Mouse (Mus musculus): ENCODE measurements around the gene Slc30a7. TPM values are rescaled to one million over a fixed set of nuclear protein-coding genes. Genes with fewer than 3 reads are reported as not detected.
"Not testable (repeated sequence)": the region's sequence is repeated elsewhere in the genome, so short reads cannot be mapped to it uniquely, and the experiment has no call there.

Slc30a7 gene
- polyA plus RNA-seq, 1 experiment from 2014 or later = 34.3 TPM

GRCm38 (mm10) chr3:115926531-115926930 lies 80.7 kb downstream of the Slc30a7 start:
- no peak for DNase-seq (ENCODE audit: low spot score)
- H3K9me3 ChIP-seq (ENCODE audit: control insufficient read depth, low read length) = no peaks in the 10 kb centered on the region
- no peak overlapping the region for H3K4me3 ChIP-seq (ENCODE audit: low read depth, low read length)
- no peak overlapping the region for H3K4me2 ChIP-seq (ENCODE audit: low read depth, low read length)
- H3K36me3 ChIP-seq (ENCODE audit: control insufficient read depth, insufficient read depth, low read length) = peaks cover 24% of the 10 kb centered on the region; the same call in 1 of the 2 replicates
- H3K9ac ChIP-seq (ENCODE audit: low read depth, low read length) = no peak overlapping the region
- WGBS = 89% methylated on average over 8 of the region's 8 CpGs
- H3K27me3 ChIP-seq (replicated peaks; ENCODE audit: control insufficient read depth, insufficient read depth, low read length) = no peaks in the 10 kb centered on the region
- ATAC-seq (ENCODE audit: low read depth) = no peak
- H3K4me1 ChIP-seq (ENCODE audit: control insufficient read depth, insufficient read depth, low read length) = no peaks in the 10 kb centered on the region
- H3K27ac ChIP-seq (replicated peaks; ENCODE audit: low read depth, low read length) = no peak overlapping the region

DNA sequence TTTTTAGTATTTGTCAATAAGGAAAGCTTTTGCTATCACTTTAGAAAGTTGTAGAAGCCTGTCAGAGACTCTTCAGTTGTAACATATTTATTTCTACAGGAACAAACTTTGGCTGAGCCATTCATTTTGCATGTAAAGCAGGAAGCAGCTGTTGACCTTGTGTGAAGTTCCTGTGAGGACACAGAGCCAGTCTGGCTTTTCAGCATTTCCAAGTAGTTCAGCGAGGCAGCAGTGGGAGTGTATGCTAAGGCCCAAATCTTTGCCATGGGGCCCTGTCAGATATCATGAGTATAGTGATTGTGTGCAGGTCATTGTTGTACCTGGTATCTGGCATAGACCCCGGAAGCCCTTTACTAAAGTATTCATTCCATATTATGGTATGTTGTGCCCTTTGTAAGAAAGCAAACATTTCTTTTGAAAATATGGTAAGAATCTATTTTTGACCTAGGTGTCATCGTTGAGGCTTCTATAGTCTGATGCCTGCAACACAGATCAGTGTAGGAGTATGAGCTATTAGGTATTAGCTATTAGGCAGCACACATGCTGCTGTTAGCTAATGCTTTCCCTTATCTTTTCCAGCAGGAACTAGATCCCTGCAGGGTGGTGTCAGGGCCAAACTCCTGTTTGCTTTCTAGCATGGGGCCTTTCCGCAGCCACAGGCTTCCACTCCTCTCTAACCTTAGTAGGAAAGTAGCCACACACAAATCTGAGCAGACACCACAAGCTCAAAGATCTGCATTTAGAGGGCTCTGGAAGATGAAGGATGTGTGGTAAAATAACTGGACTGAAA lies 82.6 kb downstream of the Slc30a7 start:
- H3K27me3 ChIP-seq (replicated peaks; ENCODE audit: control insufficient read depth, insufficient read depth, low read length) = no peaks in the 10 kb centered on the region

GRCm38 (mm10) chr3:115907406-115907805 lies 99.8 kb downstream of the Slc30a7 start:
- not testable (repeated sequence) for H3K36me3 ChIP-seq (ENCODE audit: control insufficient read depth, insufficient read depth, low read length); DNase-seq (ENCODE audit: low spot score); H3K4me1 ChIP-seq (ENCODE audit: control insufficient read depth, insufficient read depth, low read length); H3K9me3 ChIP-seq (ENCODE audit: control insufficient read depth, low read length); H3K27ac ChIP-seq (replicated peaks; ENCODE audit: low read depth, low read length); H3K4me3 ChIP-seq (ENCODE audit: low read depth, low read length); H3K9ac ChIP-seq (ENCODE audit: low read depth, low read length); ATAC-seq (ENCODE audit: low read depth); H3K27me3 ChIP-seq (replicated peaks; ENCODE audit: control insufficient read depth, insufficient read depth, low read length); H3K4me2 ChIP-seq (ENCODE audit: low read depth, low read length)
- over 99% methylated on average over 9 of the region's 11 CpGs for WGBS

More for the DNA sequence above, 82.6 kb downstream of the Slc30a7 start:
- Histone ChIP-seq H3K9ac (ENCODE audit: low read depth, low read length) (no peak overlapping the region), H3K4me2 (ENCODE audit: low read depth, low read length) (no peak overlapping the region), H3K36me3 (ENCODE audit: control insufficient read depth, insufficient read depth, low read length) (peaks cover 24% of the 10 kb centered on the region; the same call in 1 of the 2 replicates), H3K9me3 (ENCODE audit: control insufficient read depth, low read length) (no peaks in the 10 kb centered on the region), H3K4me3 (ENCODE audit: low read depth, low read length) (no peak overlapping the region), H3K27ac (replicated peaks; ENCODE audit: low read depth, low read length) (no peak overlapping the region), H3K4me1 (ENCODE audit: control insufficient read depth, insufficient read depth, low read length) (no peaks in the 10 kb centered on the region)
- WGBS = 91% methylated on average over 4 of the region's 4 CpGs
- DNase-seq (ENCODE audit: low spot score) (peak; percentile 25), ATAC-seq (ENCODE audit: low read depth) (no peak)

GRCm38 (mm10) chr3:115905567-115905966 lies 101.6 kb downstream of the Slc30a7 start:
- WGBS = 98% methylated on average over 4 of the region's 4 CpGs
- peaks cover 7% of the 10 kb centered on the region; the same call in 1 of the 2 replicates for H3K36me3 ChIP-seq (ENCODE audit: control insufficient read depth, insufficient read depth, low read length)
- H3K27me3 ChIP-seq (replicated peaks; ENCODE audit: control insufficient read depth, insufficient read depth, low read length) = no peaks in the 10 kb centered on the region
- H3K4me2 ChIP-seq (ENCODE audit: low read depth, low read length) = no peak overlapping the region
- ATAC-seq (ENCODE audit: low read depth) = no peak
- H3K9ac ChIP-seq (ENCODE audit: low read depth, low read length) = no peak overlapping the region
- no peak for DNase-seq (ENCODE audit: low spot score)
- no peak overlapping the region for H3K27ac ChIP-seq (replicated peaks; ENCODE audit: low read depth, low read length)
- no peak overlapping the region for H3K4me3 ChIP-seq (ENCODE audit: low read depth, low read length)
- H3K4me1 ChIP-seq (ENCODE audit: control insufficient read depth, insufficient read depth, low read length) = no peaks in the 10 kb centered on the region
- H3K9me3 ChIP-seq (ENCODE audit: control insufficient read depth, low read length) = no peaks in the 10 kb centered on the region

GRCm38 (mm10) chr3:115905067-115905466 lies 102.1 kb downstream of the Slc30a7 start:
- Histone ChIP-seq H3K36me3 (ENCODE audit: control insufficient read depth, insufficient read depth, low read length) (peaks cover 7% of the 10 kb centered on the region; the same call in 1 of the 2 replicates), H3K4me2 (ENCODE audit: low read depth, low read length) (no peak overlapping the region), H3K9ac (ENCODE audit: low read depth, low read length) (no peak overlapping the region), H3K9me3 (ENCODE audit: control insufficient read depth, low read length) (no peaks in the 10 kb centered on the region), H3K27me3 (replicated peaks; ENCODE audit: control insufficient read depth, insufficient read depth, low read length) (no peaks in the 10 kb centered on the region), H3K4me1 (ENCODE audit: control insufficient read depth, insufficient read depth, low read length) (no peaks in the 10 kb centered on the region), H3K27ac (replicated peaks; ENCODE audit: low read depth, low read length) (no peak overlapping the region), H3K4me3 (ENCODE audit: low read depth, low read length) (no peak overlapping the region)
- no peak for DNase-seq (ENCODE audit: low spot score)
- ATAC-seq (ENCODE audit: low read depth) = no peak
- 90% methylated on average over 3 of the region's 3 CpGs for WGBS

GRCm38 (mm10) chr3:115902301-115902956 lies 104.8 kb downstream of the Slc30a7 start:
- 82% methylated on average over 9 of the region's 9 CpGs for WGBS
- Histone ChIP-seq H3K27me3 (replicated peaks; ENCODE audit: control insufficient read depth, insufficient read depth, low read length) (no peaks in the 10 kb centered on the region), H3K9me3 (ENCODE audit: control insufficient read depth, low read length) (no peaks in the 10 kb centered on the region), H3K36me3 (ENCODE audit: control insufficient read depth, insufficient read depth, low read length) (peaks cover 2% of the 10 kb centered on the region; the same call in 1 of the 2 replicates), H3K9ac (ENCODE audit: low read depth, low read length) (no peak overlapping the region), H3K27ac (replicated peaks; ENCODE audit: low read depth, low read length) (no peak overlapping the region), H3K4me1 (ENCODE audit: control insufficient read depth, insufficient read depth, low read length) (no peaks in the 10 kb centered on the region), H3K4me3 (ENCODE audit: low read depth, low read length) (no peak overlapping the region), H3K4me2 (ENCODE audit: low read depth, low read length) (no peak overlapping the region)
- ATAC-seq (ENCODE audit: low read depth) (no peak), DNase-seq (ENCODE audit: low spot score) (no peak)

DNA sequence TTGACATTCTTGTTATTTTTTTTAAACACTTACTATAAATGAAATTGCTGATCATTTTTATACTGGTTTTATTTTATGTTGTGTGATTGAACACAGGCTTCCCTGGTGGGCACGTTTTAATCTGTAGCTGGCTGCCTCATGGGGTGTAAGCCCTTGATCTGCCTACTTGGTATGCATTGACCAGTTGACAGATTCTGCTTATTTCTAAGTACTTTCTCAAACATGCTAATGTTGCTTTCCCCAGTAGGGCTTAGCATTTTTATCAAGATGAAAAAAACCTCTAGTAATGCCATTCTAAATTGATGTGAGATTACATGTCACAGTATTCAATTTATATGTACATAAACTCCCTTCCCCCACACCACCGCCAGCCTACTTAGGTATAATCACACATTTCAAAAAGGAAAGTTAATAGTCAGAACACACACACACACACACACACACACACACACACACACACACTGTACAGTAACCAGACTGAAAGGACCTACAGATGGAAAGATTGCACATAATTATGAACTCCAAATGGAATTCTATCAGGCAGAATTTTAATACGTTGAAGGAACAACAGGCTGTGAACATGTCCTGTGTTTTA lies 108.8 kb downstream of the Slc30a7 start:
- Histone ChIP-seq H3K27ac (replicated peaks; ENCODE audit: low read depth, low read length) (no peak overlapping the region), H3K4me1 (ENCODE audit: control insufficient read depth, insufficient read depth, low read length) (no peaks in the 10 kb centered on the region), H3K9me3 (ENCODE audit: control insufficient read depth, low read length) (no peaks in the 10 kb centered on the region), H3K9ac (ENCODE audit: low read depth, low read length) (no peak overlapping the region), H3K4me3 (ENCODE audit: low read depth, low read length) (no peak overlapping the region), H3K4me2 (ENCODE audit: low read depth, low read length) (no peak overlapping the region), H3K27me3 (replicated peaks; ENCODE audit: control insufficient read depth, insufficient read depth, low read length) (no peaks in the 10 kb centered on the region), H3K36me3 (ENCODE audit: control insufficient read depth, insufficient read depth, low read length) (peaks cover 7% of the 10 kb centered on the region; the same call in 1 of the 2 replicates)
- no peak for DNase-seq (ENCODE audit: low spot score)
- WGBS = 79% methylated on average over 3 of the region's 3 CpGs
- no peak for ATAC-seq (ENCODE audit: low read depth)

GRCm38 (mm10) chr3:115893166-115893565 lies 114.0 kb downstream of the Slc30a7 start:
- Histone ChIP-seq H3K4me3 (ENCODE audit: low read depth, low read length) (no peak overlapping the region), H3K4me2 (ENCODE audit: low read depth, low read length) (no peak overlapping the region), H3K9ac (ENCODE audit: low read depth, low read length) (no peak overlapping the region), H3K27ac (replicated peaks; ENCODE audit: low read depth, low read length) (no peak overlapping the region), H3K27me3 (replicated peaks; ENCODE audit: control insufficient read depth, insufficient read depth, low read length) (no peaks in the 10 kb centered on the region), H3K36me3 (ENCODE audit: control insufficient read depth, insufficient read depth, low read length) (peaks cover 7% of the 10 kb centered on the region; the same call in 1 of the 2 replicates), H3K4me1 (ENCODE audit: control insufficient read depth, insufficient read depth, low read length) (peaks cover 3% of the 10 kb centered on the region; the same call in 1 of the 2 replicates), H3K9me3 (ENCODE audit: control insufficient read depth, low read length) (no peaks in the 10 kb centered on the region)
- 82% methylated on average over 2 of the region's 2 CpGs for WGBS
- ATAC-seq (ENCODE audit: low read depth) = no peak; the same call in 1 of the 2 replicates
- DNase-seq (ENCODE audit: low spot score) = peak; percentile 33

Measured in embryonic facial prominence, embryonic 14.5 days (tissue).